Mouse (Mus musculus) C2C12 (cell line): ENCODE measurements around the gene Caln1. TPM values are rescaled to one million over a fixed set of nuclear protein-coding genes. Genes with fewer than 3 reads are reported as not detected.

Experiments
- H3K27me3 ChIP-seq: one replicate; pipeline ENCODE4 v1.6.1; 2011; ENCODE audit not compliant: control insufficient read depth, insufficient read depth, insufficient read length
- H3K36me3 ChIP-seq: one replicate; pipeline ENCODE4 v1.6.1; 2011; ENCODE audit not compliant: control insufficient read depth, insufficient read depth
- H3K4me3 ChIP-seq: one replicate; pipeline ENCODE4 v1.5.1; 2011; ENCODE audit warnings: mild to moderate bottlenecking, control low read depth; ENCODE audit not compliant: poor library complexity, insufficient read depth, severe bottlenecking
- H3K79me2 ChIP-seq: one replicate; pipeline ENCODE4 v1.6.1; 2011; ENCODE audit not compliant: control insufficient read depth, insufficient read depth
- H3K79me3 ChIP-seq: one replicate; pipeline ENCODE4 v1.6.1; 2011; ENCODE audit warnings: low read depth, control low read depth
- H3ac ChIP-seq: one replicate; pipeline ENCODE3; 2011; ENCODE audit warnings: low read depth; ENCODE audit not compliant: control insufficient read depth, insufficient read length
- CEBPB ChIP-seq: IDR thresholded peaks from one replicate; pipeline ENCODE4 v1.6.1; 2011; ENCODE audit warnings: low read depth, mild to moderate bottlenecking, control low read depth, moderate library complexity
- CTCF ChIP-seq: IDR thresholded peaks from one replicate; pipeline ENCODE4 v1.5.1; 2011; ENCODE audit not compliant: control insufficient read depth, insufficient read depth, insufficient read length
- FOSL1 ChIP-seq: IDR thresholded peaks from one replicate; pipeline ENCODE4 v1.8.0; 2011; ENCODE audit warnings: mild to moderate bottlenecking, low read length; ENCODE audit not compliant: poor library complexity, insufficient read depth, severe bottlenecking
- MAX ChIP-seq: IDR thresholded peaks from one replicate; pipeline ENCODE4 v1.6.1; 2011; ENCODE audit warnings: mild to moderate bottlenecking, control low read depth
- MYOD1 ChIP-seq: IDR thresholded peaks from one replicate; pipeline ENCODE4 v1.6.1; 2011; ENCODE audit warnings: low read depth; ENCODE audit not compliant: control insufficient read depth, insufficient read length
- MYOG ChIP-seq: IDR thresholded peaks from one replicate; pipeline ENCODE4 v1.6.1; 2011; ENCODE audit not compliant: control insufficient read depth, insufficient read length; ENCODE audit errors: extremely low read depth
- USF1 ChIP-seq: IDR thresholded peaks from one replicate; pipeline ENCODE4 v1.6.1; 2011; ENCODE audit warnings: low read depth, mild to moderate bottlenecking, control low read depth, moderate library complexity
- polyA plus RNA-seq: library from polyadenylated mRNA; unstranded; fragments of >200 nt; fragmentation: generic; extraction: Trizol; gene quantifications from one replicate; pipeline ENCODE4 v1.2.1, GENCODE M21; 2012; ENCODE audit warnings: missing spikeins

The Caln1 gene
- polyA plus RNA-seq, 1 experiment: 0.02 TPM

GRCm38 (mm10) chr5:130853371-130853770, 484.1 kb downstream of the Caln1 start:
- H3ac ChIP-seq: no peak overlapping the region
- H3K4me3 ChIP-seq: no peak overlapping the region
- peak; percentile 99 for TF ChIP-seq CTCF
- no peak for TF ChIP-seq MYOD1
- no peaks in the 10 kb centered on the region for H3K79me2 ChIP-seq
- H3K36me3 ChIP-seq: no peaks in the 10 kb centered on the region
- H3K27me3 ChIP-seq: no peaks in the 10 kb centered on the region
- no peaks in the 10 kb centered on the region for H3K79me3 ChIP-seq

- H3K36me3 ChIP-seq: no peaks in the 10 kb centered on the region
- H3K79me2 ChIP-seq: no peaks in the 10 kb centered on the region
- H3K4me3 ChIP-seq: no peak overlapping the region
- no peaks in the 10 kb centered on the region for H3K27me3 ChIP-seq
- no peaks in the 10 kb centered on the region for H3K79me3 ChIP-seq
- TF ChIP-seq MYOD1 (no peak), FOSL1 (no peak), CTCF (no peak), MYOG (no peak), MAX (no peak), CEBPB (no peak), USF1 (no peak)
- H3ac ChIP-seq: no peak overlapping the region
Measured at GRCm38 (mm10) chr5:130854430-130854829, 485.2 kb downstream of the Caln1 start.

- no peak overlapping the region for H3K4me3 ChIP-seq
- TF ChIP-seq MYOG (no peak), CTCF (no peak), MYOD1 (no peak), USF1 (no peak), FOSL1 (no peak), CEBPB (no peak), MAX (no peak)
- H3K27me3 ChIP-seq: no peaks in the 10 kb centered on the region
- H3K36me3 ChIP-seq: no peaks in the 10 kb centered on the region
- H3K79me2 ChIP-seq: no peaks in the 10 kb centered on the region
- no peak overlapping the region for H3ac ChIP-seq
- H3K79me3 ChIP-seq: no peaks in the 10 kb centered on the region
Measured at GRCm38 (mm10) chr5:130858148-130858547, 488.9 kb downstream of the Caln1 start.

GRCm38 (mm10) chr5:130858706-130859105, 489.5 kb downstream of the Caln1 start:
- TF ChIP-seq CEBPB (no peak), CTCF (no peak), MYOG (no peak), MYOD1 (no peak), USF1 (no peak), FOSL1 (no peak), MAX (no peak)
- H3K4me3 ChIP-seq: no peak overlapping the region
- H3K79me2 ChIP-seq: no peaks in the 10 kb centered on the region
- no peak overlapping the region for H3ac ChIP-seq
- H3K79me3 ChIP-seq: no peaks in the 10 kb centered on the region
- no peaks in the 10 kb centered on the region for H3K36me3 ChIP-seq
- H3K27me3 ChIP-seq: no peaks in the 10 kb centered on the region

GRCm38 (mm10) chr5:130859736-130860135, 490.5 kb downstream of the Caln1 start:
- no peak for TF ChIP-seq MYOG
- no peak for TF ChIP-seq USF1
- no peak for TF ChIP-seq FOSL1
- TF ChIP-seq CEBPB: no peak
- no peak for TF ChIP-seq MAX
- TF ChIP-seq CTCF: no peak
- TF ChIP-seq MYOD1: no peak
- Histone ChIP-seq H3K79me2 (no peaks in the 10 kb centered on the region), H3K36me3 (no peaks in the 10 kb centered on the region), H3K27me3 (no peaks in the 10 kb centered on the region), H3K79me3 (no peaks in the 10 kb centered on the region), H3ac (no peak overlapping the region), H3K4me3 (no peak overlapping the region)

GRCm38 (mm10) chr5:130862302-130862701, 493.0 kb downstream of the Caln1 start:
- Histone ChIP-seq H3K27me3 (no peaks in the 10 kb centered on the region), H3ac (no peak overlapping the region), H3K4me3 (no peak overlapping the region), H3K79me3 (no peaks in the 10 kb centered on the region), H3K36me3 (no peaks in the 10 kb centered on the region), H3K79me2 (no peaks in the 10 kb centered on the region)
- TF ChIP-seq CTCF: no peak
- TF ChIP-seq CEBPB: no peak
- no peak for TF ChIP-seq FOSL1
- TF ChIP-seq MYOD1: no peak
- no peak for TF ChIP-seq MAX
- no peak for TF ChIP-seq USF1
- no peak for TF ChIP-seq MYOG
